Mouse (Mus musculus): ENCODE results near the gene Syt1. TPM values are rescaled to one million over a fixed set of nuclear protein-coding genes. Genes with fewer than 3 reads are reported as not detected.

Syt1 gene
- total RNA-seq, 2 experiments from 2014 or later, result 1,117 to 1,180 TPM

GRCm38 (mm10) chr10:108782817-108783216, 228.0 kb downstream of the Syt1 start:
- intact Hi-C loops (cut with DNase I), result no loop called here

DNA sequence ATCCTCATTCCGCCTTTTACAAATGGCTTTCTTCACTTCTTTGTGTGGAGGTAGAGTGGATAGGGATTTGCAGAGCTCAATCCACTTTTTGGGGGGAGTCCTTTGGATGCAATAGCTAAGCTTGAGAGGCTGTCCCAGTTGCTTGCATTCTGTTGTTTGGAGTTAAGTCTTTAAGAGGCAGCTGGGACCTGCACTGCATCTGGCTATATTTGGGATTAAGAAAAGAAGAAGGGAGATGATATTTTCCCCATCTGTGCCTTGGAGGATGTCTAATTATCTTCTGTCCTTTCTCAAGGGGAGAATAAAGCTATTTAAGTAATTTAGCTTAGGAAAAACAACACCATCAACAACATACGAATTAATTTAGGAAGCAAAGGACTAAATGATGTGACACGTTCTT, 230.2 kb downstream of the Syt1 start:
- no peak for DNase-seq (ENCODE audit: low spot score in 2 of 2)
- intact Hi-C loops (cut with DNase I), result no loop called here

More at GRCm38 (mm10) chr10:108782817-108783216, 228.0 kb downstream of the Syt1 start:
- no peak for DNase-seq (ENCODE audit: low spot score in 2 of 2)

DNA sequence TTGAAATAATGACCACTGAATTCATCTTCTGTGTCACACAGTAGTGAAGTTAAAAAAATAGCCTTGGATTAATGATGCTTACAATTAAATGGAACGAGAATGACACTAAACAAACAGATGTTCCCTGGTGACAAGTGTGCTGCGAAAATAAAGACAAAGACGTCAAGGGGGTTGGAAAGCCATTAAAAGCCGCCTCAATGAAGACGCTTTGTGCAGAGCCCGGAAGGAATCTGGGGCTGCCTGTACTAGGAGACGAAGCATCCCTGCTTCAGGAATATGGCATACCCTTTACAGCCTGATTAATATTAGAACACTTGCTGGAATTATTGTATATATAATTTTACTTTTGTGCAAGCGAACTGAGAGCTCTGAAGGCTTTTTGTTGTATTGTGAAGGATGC, 234.0 kb downstream of the Syt1 start:
- no peak for DNase-seq (ENCODE audit: low spot score in 2 of 2)
- intact Hi-C loops (cut with DNase I), result no loop called here

GRCm38 (mm10) chr10:108771081-108771480, 239.7 kb downstream of the Syt1 start:
- intact Hi-C loops (cut with DNase I), result no loop called here
- DNase-seq (ENCODE audit: low spot score in 2 of 2), result peak in 1 of 2 experiments; percentile 42

DNA sequence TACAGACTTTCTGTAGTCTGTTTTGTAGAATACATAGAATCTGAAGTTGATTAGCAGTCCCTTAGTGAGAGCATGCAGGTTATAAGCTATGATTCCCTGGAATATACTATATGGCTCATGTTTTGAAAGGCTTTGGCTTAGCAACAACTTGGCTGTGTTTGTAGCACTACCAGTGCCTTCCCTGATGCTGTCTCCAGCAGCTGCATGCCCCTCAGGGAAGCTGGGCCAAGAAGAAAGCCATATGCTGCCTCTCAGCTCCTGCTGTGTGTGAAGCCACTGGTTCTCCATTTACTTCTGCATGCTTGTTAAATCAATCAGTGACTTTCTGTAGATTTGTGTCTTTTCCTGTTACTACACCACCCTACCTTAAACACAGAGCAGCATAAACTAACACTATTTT, 245.2 kb downstream of the Syt1 start:
- intact Hi-C loops (cut with DNase I), result no loop called here
- peak in 1 of 2 experiments; percentile 36 for DNase-seq (ENCODE audit: low spot score in 2 of 2)

DNA sequence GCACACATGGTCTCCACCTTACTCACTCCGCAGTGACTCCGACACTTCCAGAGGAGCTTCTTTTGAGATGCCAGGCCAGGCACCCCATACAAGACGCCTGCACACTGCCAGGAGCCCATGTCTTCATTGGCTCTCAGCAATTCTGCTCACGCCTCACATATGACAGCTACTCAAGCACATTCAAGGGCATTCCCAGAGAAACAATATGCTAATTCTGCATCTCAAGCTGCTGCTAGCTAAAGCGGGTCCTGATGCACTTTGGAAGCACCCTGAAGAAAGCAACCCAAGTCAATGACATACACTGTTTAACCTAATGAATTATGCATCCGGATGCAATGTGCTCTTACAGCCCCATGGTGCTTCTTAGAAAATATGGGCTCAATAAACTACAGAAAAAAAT, 247.1 kb downstream of the Syt1 start:
- DNase-seq (ENCODE audit: low spot score in 2 of 2), result peak in 1 of 2 experiments; percentile 49
- intact Hi-C loops (cut with DNase I), result no loop called here

GRCm38 (mm10) chr10:108753304-108753703, 257.5 kb downstream of the Syt1 start:
- DNase-seq (ENCODE audit: low spot score in 2 of 2), result no peak
- intact Hi-C loops (cut with DNase I), result no loop called here

DNA sequence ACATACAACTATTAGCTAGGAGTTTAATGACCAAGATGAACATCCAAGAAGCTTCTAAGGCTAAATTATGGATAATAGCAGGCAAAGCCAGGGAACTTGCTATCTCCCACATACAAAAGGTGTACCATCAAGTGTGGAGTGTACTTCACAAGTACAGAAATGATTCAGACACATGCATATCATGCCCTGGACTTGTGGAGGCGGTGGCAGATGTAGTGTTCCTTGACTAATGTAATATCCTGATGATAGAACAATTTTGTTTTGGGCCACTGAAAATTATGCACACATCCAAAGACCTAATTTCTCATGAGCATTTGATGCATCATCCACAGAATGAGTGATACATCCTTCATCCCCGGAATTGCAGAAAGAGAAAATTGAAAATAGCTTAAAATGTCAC, 267.0 kb downstream of the Syt1 start:
- no peak for DNase-seq (ENCODE audit: low spot score in 2 of 2)
- intact Hi-C loops (cut with DNase I), result no loop called here

DNA sequence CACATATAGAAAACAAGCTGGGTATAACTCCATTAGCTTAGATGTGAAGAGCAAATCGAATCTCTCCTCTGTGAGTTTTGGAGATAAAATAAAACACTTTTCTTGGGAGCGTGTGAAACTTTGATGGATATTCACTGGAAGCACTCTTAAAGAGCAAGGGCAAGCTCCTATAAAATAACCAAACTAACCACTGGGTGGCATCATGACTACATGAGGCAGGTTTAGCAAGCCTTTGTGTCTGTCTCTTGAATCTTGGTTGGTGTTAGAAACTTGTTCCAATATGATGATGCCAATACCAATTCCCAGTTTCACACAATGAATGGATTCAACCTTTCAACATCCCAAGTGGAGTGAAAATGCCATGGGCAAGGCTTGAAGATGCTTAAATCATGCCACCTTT, 276.8 kb downstream of the Syt1 start:
- intact Hi-C loops (cut with DNase I), result loop anchor here (10.0 kb wide), 1 partner anchor 761 kb away; no protein-coding TSS in a partner anchor
- DNase-seq (ENCODE audit: low spot score in 2 of 2), result peak in 1 of 2 experiments; percentile 37

GRCm38 (mm10) chr10:108728961-108729360, 281.8 kb downstream of the Syt1 start:
- no peak for DNase-seq (ENCODE audit: low spot score in 2 of 2)
- intact Hi-C loops (cut with DNase I), result loop anchor here (5.0 kb wide), 1 partner anchor 272 kb away; no protein-coding TSS in a partner anchor

- peak in 1 of 2 experiments; percentile 57 for DNase-seq (ENCODE audit: low spot score in 2 of 2)
- intact Hi-C loops (cut with DNase I), result loop anchor here (5.0 kb wide), 1 partner anchor 269 kb away; no protein-coding TSS in a partner anchor
Measured at GRCm38 (mm10) chr10:108726391-108726790, 284.4 kb downstream of the Syt1 start.

DNA sequence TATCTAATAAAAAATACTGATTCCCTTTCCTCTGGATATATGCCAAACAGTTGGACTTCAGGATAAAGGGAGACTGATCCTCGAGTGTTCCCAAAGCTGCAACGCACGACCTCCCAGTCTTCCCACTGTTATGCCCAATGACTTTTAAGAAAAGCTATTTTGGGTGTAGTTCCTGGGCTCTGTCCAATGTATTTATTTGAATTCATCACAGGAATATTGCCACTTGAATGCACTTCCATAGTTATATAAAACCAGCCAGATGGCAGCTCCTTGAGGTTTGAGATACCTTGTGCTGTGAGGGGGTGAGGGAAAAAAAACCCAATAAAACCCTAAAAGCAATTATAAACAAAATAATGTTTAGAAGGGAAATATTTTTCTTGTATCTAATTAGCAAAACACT, 285.9 kb downstream of the Syt1 start:
- peak in 1 of 2 experiments; percentile 72 for DNase-seq (ENCODE audit: low spot score in 2 of 2)
- intact Hi-C loops (cut with DNase I), result loop anchor here (5.0 kb wide), 2 partner anchors 68 to 268 kb away; no protein-coding TSS in a partner anchor

DNA sequence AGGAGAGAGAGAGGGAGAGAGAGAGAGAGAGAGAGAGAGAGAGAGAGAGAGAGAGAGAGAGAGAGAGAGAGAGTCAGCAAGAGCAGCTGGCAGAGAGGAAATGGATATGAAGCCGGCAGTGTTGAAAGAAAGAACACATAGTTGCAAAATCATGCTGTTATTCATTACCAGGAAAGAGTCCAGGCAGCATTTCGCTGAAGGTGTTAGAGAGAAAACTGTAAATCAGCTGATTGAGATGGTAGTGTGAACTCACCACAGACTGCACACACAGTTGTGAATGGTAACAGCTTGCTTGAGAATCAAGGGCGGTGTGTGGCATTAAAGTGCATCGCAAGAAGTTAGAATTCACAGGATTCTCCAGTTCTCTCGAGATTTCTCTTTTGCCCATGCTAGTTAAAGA, 300.3 kb downstream of the Syt1 start:
- intact Hi-C loops (cut with DNase I), result no loop called here
- DNase-seq (ENCODE audit: low spot score in 2 of 2), result peak; percentile 42 to 90

GRCm38 (mm10) chr10:108705658-108706057, 305.1 kb downstream of the Syt1 start:
- intact Hi-C loops (cut with DNase I), result no loop called here
- no peak for DNase-seq (ENCODE audit: low spot score in 2 of 2)

GRCm38 (mm10) chr10:108701361-108702128, 309.2 kb downstream of the Syt1 start:
- intact Hi-C loops (cut with DNase I), result no loop called here
- DNase-seq (ENCODE audit: low spot score in 2 of 2), result no peak

DNA sequence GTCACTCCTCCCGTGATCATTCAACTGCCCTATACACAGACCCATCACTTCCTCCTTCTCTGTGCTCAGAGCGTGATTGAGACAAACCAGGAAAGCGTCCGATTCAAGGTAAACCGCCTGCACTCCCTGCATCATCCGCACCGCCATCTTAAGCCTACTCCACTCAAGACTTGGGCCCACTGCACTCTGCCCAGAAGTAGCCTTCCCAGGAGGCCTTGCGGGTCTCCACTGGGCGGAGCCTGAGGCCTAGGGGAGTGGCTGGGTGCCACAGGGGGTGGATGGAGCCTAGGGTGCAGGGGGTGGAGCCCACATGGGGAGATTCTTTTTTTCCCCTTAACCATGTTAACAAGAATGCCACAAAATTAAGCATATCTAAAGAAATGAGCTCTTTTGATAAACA, 310.8 kb downstream of the Syt1 start, which contains the start of gene Gm5136:
TSS of gene Gm5136 (minus strand) at position 215 of the 400 bp plus-strand sequence.
- intact Hi-C loops (cut with DNase I), result no loop called here
- DNase-seq (ENCODE audit: low spot score in 2 of 2), result no peak

GRCm38 (mm10) chr10:108697062-108697461, 313.7 kb downstream of the Syt1 start:
- intact Hi-C loops (cut with DNase I), result no loop called here
- peak in 1 of 2 experiments; percentile 71 for DNase-seq (ENCODE audit: low spot score in 2 of 2)

DNA sequence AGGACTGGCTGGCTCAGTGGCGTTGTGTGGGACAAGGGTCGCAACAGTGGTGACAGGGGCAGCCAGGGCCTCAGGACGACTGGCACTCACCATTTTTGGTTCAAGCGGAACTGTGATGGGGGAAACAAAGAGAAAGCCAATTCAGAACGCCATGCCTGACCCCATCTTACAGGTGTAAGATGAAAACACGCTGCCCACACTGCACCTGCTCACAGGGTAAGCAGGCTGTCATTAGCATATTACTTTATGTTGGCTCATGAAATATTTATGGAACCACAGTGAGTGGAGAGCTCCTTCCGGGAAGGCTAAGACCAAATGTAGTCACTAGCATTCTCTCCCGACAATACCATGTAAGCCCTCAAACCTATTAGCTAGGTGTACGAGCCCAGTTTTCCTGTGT, 319.8 kb downstream of the Syt1 start:
- intact Hi-C loops (cut with DNase I), result no loop called here
- peak in 1 of 2 experiments; percentile 56 for DNase-seq (ENCODE audit: low spot score in 2 of 2)

GRCm38 (mm10) chr10:108686696-108687095, 324.1 kb downstream of the Syt1 start:
- DNase-seq (ENCODE audit: low spot score in 2 of 2), result no peak
- intact Hi-C loops (cut with DNase I), result no loop called here

- peak in 1 of 2 experiments; percentile 58 for DNase-seq (ENCODE audit: low spot score in 2 of 2)
- intact Hi-C loops (cut with DNase I), result no loop called here
Measured at GRCm38 (mm10) chr10:108679675-108680390, 330.9 kb downstream of the Syt1 start.

Measured in left cerebral cortex, postnatal 25 days (tissue).